Mouse (Mus musculus): ENCODE measurements at regions not wholly inside any gene's neighbourhood (a gene's known extent, or its start where the extent isn't known, plus 50 kb on each side); places are given as distances from the start of the nearest gene placed in this dataset.
"Not testable (repeated sequence)": the region's sequence is repeated elsewhere in the genome, so short reads cannot be mapped to it uniquely, and the experiment has no call there.

DNA sequence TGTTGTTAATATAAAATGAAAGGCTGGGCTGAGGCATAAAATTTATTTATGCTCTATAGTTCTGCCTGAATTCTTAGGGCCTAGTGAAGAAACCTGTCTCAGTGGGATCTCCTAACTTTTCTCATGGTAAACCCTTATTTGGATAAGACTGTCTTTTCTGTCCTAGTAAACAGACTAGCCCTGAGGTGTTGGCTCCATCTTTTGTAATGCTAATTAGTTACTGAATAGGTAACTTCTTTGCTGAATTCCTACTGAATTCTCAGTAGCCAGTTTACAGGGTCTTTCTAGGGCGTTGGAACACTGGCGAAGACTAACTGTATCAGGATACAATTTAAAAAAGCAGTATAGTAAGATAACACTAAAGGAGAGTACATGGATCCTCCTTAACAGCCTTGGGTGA, 425.0 kb upstream of the Arhgef26 start:
- peak overlapping the region; percentile 56; the same call in 1 of the 2 replicates for H3K27ac ChIP-seq (ENCODE audit: insufficient read depth, low read length)

DNA sequence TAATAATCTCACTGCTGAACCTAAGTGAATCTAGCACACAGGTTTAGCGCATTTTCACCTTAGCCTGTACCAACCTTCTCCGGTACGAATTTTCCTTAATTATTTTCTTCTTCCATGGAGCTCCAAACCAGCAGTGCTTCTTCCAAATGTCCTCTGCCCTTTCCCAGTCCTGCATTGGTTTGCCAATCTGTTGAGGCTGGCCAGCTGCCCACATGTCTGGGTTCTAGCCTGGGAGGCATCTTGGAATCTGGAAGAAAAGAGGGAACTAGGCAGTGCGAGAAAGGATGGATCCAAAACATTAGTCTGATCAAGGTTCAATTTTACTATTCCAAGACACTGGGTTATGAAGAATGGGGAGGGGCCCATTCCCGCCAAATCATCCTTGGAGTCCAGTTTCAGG, 422.0 kb upstream of the Arhgef26 start:
- not testable (repeated sequence) for H3K27me3 ChIP-seq (ENCODE audit: control insufficient read depth, insufficient read depth, low read length, poor library complexity, severe bottlenecking); H3K4me3 ChIP-seq (ENCODE audit: low read depth, low read length); H3K4me1 ChIP-seq (ENCODE audit: control insufficient read depth, insufficient read depth, low read length); H3K27ac ChIP-seq (ENCODE audit: insufficient read depth, low read length); H3K9ac ChIP-seq (ENCODE audit: low read depth, poor library complexity, severe bottlenecking); H3K36me3 ChIP-seq (ENCODE audit: control insufficient read depth, insufficient read depth, low read length, poor library complexity, severe bottlenecking)
- peaks cover 17% of the 10 kb centered on the region for H3K9me3 ChIP-seq (replicated peaks; ENCODE audit: control insufficient read depth, insufficient read depth, low read length, poor library complexity, severe bottlenecking)

More for the DNA sequence above, 425.0 kb upstream of the Arhgef26 start:
- not testable (repeated sequence) for H3K4me1 ChIP-seq (ENCODE audit: control insufficient read depth, insufficient read depth, low read length); H3K4me3 ChIP-seq (ENCODE audit: low read depth, low read length); H3K27me3 ChIP-seq (ENCODE audit: control insufficient read depth, insufficient read depth, low read length, poor library complexity, severe bottlenecking); H3K36me3 ChIP-seq (ENCODE audit: control insufficient read depth, insufficient read depth, low read length, poor library complexity, severe bottlenecking); H3K9ac ChIP-seq (ENCODE audit: low read depth, poor library complexity, severe bottlenecking)
- peaks cover 17% of the 10 kb centered on the region for H3K9me3 ChIP-seq (replicated peaks; ENCODE audit: control insufficient read depth, insufficient read depth, low read length, poor library complexity, severe bottlenecking)
